Mouse (Mus musculus) ovary, postnatal 14 days (tissue): ENCODE results near the gene Relch.
"Not testable (repeated sequence)": the region's sequence is repeated elsewhere in the genome, so short reads cannot be mapped to it uniquely, and the experiment has no call there.

ENCODE experiments used
- DNase-seq: peaks from one replicate; pipeline ENCODE4 v3.0.0; 2022; ENCODE audit warnings: low spot score

The Relch gene

DNA sequence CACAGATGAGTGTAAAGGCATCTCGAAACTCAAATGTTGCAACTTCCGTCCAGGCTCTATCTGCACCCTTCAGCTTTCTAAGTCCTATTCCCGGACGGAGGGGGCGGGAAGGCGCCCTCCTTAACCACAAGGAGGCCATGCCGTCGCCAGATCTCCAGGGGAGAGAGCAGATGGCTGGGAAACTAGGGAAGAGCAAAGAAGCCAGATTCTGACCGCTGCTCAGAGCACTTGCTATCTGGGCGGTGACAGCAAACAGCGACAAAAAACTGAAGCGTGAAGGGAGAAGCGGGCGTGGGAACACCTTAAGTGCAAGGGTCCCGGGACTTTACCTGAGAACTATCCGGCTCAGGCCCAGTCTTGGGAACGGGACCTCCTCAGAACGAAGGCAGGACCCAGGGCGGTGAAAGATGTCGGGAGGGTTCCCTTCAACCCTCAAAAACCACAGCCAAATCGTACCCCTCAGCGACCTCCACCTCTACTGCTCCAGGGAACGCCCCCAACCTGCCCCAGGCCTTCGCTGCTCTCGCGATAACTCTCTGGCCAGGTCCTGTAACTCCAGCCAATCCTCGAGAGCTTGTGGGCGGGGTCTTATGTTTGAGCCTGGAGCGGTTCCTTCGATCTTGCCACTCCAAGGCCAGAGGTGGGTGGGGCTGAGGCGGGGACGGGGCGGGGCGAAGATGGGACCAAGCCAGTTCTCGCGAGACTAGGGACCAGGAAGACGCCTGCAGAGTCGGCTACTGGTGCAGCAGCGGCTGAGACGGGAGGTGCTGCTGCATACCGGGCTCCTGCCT, at the start of gene Relch, which contains the start of gene Pign:
Relch (plus strand) TSS at position 691 of the 791 bp plus-strand sequence.
Pign (minus strand) TSS at position 507 of the 791 bp plus-strand sequence.
- DNase-seq, result peak; percentile 94

DNA sequence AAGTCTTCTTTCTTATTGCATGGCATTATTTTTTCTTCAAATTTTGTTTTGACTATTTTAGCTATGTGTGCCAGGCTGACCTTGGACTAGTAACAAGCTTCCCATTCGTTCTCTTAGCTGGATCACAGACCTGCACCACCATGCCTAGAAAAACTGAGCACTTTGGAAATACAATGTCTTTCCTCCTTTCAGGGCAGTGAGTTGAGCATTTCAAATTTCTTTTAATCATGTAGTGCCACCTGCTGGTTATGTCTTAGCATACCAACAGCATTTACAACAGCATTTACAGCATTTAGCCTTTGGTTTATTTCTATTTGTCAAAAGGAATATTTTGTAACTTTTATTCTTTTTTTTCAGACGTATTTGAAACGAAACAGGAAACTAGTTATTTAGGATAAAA, 33.2 kb upstream of the Relch start:
- DNase-seq, result no peak

DNA sequence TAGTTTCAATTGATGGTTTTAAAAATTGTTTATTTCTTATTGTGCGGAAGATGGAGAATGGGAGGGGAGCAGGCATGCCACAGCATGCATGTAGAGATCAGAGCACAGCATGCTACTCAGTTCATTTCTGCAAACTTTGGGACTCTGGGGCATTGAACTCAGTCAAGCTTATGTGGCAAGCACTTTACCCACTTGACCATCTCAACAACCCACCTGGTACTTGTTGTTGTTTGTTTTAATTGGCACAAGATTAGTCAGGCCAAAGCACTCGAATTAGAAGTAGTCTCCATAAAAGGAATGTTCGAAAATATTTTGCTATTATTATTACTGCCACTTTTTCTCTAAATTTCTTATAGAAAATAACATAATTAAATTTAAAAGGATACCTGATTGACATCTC, 19.6 kb upstream of the Relch start:
- no peak for DNase-seq

DNA sequence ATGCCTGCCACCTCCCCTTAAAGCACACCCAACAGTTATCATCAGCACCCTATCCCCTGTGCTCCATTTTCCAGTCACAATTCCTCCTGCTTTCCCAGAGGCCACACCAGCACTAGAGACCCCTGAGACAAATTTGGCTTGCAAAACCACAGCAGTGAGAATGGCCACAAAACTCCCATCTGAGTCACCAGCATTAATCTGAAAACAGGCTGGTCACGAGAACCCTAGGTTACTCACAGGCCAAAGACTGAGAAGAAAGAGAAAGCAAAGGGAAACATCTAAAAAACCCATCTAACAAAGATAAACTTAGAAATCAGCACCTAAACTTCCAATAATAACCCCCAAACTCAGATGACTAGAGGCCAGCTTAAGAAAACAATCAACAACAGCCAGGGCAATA, 13.0 kb upstream of the Relch start:
- DNase-seq, result no peak

DNA sequence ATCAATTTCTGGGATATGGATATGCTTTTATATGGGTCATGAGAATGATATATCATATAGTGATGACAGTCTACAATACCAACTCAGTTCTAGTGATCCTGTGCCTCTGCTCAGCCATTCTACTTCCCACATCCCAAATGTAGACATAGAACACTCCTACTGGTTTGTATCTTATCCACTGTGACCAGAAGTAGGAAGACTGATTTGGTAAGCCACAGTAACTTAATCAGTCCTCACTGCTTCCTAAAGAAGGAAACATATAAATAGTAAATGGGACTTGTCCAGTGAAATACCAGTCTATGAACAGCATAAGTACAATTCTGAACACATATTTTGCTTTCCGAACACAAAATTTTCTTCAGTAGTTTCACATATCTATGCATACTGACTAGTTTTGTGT, 9.7 kb upstream of the Relch start:
- DNase-seq, result no peak

DNA sequence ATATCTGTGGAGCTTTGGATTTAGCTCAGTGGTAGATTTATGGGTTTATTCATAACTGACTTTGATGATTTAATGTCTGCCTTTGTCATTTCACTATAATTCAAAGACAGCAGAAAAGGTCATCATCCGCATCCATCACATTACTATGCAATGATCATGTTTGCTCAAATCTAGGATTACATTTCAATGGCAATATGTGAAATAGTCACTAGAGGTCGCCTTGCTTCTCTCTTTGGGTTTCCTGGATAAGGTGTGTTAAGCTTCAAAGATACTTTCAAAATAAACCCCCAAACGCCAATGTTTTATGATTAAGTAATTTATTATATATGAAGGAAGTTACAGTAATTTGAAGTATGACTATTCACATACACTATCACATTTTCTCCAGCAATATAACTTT, 3.6 kb upstream of the Relch start:
- DNase-seq, result peak; percentile 34

DNA sequence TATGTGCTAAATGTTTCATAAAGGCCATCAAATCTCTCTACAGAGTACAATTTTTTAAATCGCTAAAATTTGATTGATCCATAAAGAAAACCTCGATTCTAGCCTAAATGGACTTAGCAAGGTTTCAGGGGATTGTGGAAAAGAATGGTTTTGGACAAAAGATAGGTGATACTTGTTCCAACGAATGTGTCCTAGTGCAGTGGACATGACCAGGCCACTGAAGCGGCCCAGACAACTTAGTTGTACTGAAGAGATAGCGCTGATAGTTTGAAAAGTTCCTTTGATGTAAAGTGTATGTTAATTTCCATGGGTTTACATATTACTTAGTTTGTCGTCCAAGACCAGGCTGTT, 866 bp upstream of the Relch start:
- DNase-seq, result no peak

DNA sequence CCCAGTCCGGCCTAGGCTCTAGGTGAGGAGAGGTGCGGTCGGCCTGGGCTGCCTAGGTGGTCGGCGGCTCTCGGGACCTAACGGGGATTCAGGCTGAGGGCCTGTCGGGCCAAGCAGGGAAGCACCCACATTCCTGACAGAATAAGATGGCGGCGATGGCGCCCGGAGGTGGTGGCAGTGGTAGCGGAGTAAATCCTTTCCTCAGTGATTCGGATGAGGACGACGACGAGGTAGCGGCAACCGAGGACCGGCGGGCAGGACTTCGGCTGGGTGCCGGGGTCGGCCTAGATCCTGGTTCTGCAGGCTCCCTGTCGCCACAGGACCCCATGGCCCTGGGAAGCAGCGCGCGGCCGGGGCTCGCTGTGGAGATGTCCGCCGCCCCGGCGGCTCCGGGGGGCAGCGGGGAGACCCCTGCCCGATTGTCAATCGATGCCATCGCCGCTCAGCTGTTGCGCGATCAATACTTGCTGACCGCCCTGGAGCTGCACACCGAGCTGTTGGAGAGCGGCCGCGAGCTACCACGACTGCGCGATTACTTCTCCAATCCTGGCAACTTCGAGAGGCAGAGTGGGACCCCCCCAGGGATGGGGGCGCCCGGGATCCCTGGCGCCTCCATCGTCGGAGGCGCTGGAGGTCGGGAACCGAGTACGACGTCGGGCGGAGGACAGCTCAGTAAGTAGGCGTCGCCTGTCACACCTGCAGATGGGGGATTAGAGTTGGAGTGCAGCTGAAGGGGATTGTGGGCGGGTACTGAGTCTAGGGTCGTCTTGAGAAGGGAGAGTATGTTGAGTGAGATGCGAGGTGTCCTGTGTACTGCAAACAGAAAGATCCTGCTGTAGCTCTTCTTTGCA, 526 bp downstream of the Relch start:
- peak; percentile 1 for DNase-seq

DNA sequence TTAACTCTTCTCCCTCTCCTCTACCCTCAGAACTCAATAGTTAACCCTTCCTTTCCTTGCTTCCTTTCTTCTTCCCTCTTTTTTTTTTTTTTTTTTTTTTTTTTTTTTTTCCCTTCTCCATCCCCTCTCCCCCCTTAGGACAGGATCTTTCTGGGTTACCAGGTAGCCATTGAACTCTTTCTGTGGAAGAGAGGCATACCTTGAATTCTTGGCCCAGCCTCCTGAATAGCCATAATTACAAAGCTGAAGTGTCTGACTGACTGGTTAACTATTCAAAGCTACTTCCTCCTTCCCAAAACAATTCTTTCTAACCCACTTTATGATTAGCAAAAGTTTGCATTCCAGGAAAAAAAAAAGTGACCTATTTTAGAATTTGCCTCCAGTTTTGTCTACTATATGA, 6.0 kb downstream of the Relch start:
- DNase-seq, result no peak

DNA sequence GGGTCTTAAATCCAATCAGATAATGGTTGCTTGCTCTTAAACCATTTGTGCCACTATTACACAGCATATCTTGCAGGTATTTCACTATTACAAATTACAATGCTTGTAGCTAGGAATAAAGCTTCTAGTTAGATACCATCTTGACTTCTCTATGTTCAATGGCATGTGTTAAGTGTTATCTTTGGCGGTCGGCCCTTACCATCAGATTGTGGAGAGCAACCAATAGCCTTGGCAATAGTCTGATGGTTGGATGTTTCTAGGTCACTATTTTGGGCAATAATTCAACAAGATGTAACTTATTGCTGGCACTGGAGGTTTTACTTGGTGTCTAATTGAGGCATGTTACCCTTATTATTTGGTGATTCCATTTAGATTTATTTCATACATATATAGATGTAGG, 11.1 kb downstream of the Relch start:
- DNase-seq, result no peak

DNA sequence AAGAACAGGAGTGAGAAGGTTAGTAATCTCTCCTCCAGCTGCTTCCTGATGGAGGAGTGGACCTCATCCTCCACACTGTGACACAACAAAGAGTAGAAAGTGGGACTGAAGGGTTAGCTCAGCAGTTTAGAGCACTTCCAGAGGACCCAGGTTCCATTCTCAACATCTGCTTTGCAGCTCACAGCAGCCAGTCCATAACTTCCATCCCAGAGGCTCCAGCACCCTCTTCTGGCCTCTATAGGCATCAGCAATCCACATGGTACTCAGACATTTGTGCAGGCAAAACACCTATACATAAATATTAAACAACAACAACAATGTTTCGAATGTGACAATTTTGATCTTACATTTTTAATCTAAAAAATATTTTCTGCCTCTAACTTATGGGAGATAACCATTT, 16.9 kb downstream of the Relch start:
- no peak for DNase-seq

DNA sequence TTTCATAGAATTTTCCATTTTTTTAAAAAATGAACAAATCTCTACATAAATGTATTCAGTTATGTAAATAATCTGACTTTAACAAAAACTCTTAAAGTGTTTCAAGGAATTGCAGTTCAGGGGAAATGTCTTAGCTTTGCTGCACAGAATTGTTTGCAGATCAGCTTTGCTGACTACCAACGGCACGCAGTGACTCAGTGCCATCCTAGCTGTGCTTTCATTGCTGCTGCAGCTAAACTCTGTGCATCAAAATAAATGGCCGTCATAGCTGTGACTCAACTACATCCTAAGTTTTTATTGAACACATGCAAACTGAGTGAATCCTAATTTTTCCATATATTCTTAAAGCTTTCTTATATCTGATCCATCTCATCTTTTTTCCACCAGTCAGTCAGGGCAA, 21.8 kb downstream of the Relch start:
- no peak for DNase-seq

DNA sequence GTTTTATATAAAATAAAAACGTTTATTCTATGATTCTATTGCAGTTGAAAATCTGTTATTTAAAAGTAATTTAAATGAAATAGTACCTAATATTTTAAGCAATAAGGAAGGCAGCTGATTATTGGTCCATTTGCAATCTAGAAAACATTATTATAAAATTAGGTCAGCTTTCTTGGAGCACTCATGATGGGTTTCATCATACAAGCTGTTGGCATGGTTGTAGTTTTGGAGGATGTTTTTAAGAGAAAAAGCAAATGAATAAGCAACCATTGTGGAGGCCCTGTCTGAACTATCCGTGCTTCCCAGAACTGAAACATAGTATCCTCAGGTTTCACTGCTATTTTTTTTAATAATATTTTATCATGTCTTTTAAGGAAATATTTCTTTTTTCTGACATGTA, 31.9 kb downstream of the Relch start:
- no peak for DNase-seq

DNA sequence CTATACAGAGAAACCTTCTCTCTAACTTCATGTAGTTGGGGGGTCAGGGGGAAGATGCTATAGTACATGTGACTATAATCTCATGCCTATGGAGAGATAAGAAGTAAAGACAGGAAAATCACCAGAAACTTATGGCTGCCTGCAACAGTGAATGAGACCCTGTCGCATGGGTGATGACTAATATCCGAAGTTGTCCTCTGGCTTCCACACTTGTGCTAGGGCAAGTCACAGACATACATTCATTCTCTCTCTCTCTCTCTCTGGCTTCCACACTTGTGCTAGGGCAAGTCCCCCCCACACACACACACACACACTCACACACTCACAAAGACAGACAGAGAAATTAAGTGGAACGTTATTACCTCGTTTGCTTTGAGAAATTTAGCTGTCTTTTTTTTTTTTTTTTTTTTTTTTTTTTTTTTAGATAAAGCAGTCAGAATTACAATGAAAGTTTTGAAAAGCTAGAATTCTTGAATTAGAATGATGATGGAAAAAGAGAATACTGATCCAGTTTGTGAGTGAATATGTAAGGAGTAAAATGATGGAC, 37.4 kb downstream of the Relch start:
- DNase-seq, result no peak

DNA sequence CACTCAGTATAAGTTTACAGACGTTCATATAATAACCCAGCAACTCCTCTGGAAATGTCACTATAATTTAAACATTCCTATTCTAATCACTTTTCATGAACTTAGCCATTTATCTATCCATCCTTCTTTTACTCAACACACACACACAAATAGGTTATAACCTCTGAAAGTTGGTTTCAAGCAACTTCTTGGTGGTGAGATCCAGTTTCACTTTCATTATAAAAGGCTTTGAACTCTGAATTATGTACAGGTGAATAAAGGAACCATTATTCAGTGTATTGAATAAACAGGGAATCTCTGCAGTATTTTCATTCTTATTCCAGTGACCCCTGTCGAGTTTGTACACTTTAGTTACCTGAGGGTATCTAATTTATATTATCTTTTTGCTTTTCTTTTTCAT, 45.8 kb downstream of the Relch start:
- DNase-seq, result no peak

DNA sequence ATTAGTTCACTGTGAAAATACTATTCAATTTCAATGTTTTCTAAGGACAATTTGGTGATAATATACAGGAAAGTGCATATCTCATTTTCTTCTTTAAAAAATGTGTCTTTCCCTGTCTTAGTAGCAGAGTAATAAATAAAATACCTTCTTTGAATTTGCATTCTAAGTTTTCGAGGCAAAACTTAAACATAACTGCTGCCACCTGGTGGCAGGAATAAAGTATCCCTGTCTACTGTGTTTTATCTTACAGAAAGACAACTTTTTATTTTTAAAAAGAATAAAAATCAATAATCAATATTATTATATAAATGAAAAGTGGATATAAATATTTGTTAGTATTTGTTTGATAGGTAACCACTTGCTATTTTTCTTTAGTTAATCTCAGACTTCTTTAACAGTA, 47.6 kb downstream of the Relch start:
- no peak for DNase-seq

DNA sequence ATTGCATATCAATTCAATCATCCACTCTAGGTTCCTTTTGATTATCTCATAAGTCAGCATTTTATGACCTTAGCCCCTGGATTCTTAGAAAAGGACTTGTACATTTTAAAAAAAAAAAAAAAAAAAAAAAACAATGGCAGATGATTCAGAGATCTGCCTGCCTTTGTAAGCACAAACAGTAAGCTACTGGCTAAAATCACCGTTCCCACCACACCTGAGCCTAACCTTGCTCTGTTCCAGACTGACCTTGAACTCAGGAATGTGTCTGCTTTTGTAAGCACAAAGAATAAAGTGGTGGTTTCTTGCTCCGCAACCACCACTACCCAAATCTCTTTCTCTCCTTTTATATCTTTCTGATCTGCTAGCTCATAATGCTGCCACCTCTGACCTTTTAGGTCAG, 49.2 kb downstream of the Relch start:
- no peak for DNase-seq

DNA sequence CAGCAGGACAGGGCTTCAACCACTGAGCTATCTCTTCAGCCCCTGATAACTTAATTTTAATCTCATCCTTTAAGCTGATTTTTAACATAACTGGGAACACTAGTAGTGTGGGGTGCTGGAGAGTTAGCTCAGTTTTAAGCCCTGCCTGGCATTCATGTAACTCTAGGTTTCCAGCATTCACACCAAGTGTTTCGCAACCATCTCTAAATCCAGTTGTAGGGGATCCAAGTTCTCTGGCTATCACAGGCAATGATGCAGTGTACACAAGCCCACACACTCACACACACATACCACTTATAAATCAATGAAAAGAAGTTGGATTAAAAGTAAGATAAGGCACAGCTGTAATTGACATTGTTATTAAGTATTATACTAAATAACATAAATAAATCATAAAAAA, 54.7 kb downstream of the Relch start:
- DNase-seq, result no peak

DNA sequence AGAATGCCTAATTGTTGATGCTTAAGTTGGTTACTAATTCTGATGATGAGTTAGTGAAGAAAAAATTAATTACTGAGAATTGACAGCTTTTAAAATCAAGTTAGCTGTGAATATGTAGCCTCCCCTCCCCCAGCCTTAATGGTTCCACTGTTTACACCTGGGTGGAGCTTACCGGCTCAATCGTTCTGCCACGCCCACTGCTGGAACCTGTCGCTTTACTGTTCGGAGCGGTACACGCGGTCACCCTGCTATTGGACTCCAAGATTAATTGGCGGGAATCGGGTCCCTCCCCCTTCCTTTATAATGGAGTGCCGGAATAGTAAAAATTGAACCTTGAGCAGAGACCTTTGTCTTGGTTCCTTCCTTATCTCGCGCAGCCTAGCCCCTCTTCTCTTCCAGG, 65.6 kb downstream of the Relch start:
- DNase-seq, result not testable (repeated sequence)

DNA sequence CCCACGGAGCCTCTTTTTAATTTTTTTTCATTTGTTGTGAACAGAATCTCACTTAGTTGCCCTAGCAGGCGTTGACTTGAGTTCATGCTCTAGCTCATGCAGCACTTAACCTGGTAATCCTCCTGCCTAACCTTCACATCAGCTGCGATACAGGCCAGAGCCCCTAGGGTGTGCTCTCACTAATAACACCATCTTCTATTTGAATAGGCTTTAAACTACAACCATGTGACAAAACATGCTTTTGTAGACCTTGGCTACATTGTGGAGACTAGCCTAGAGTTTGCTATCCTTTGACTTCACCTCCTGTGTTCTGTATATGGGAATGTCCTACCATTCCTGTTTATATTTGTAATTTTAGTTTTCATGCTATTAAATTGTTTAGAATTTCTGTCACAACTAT, 71.7 kb downstream of the Relch start:
- no peak for DNase-seq

DNA sequence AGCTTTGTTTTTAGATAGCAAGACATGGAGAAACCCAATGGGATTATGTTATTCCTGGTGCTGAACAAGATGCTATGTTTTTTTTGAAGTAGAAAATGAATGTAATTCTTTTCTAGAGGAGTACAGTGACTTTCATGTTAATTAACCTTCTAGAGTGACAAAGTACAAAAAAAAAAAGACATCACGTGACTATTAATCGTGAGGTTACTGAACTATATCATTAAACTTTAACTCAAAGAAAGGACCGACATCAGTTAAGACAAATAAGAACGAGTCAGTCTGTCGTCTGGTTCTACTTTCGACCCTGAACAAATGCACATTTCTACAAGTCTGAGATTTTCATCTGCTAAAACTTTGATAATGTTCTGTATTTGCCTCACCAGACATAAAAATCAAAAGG, 74.7 kb downstream of the Relch start:
- DNase-seq, result no peak

DNA sequence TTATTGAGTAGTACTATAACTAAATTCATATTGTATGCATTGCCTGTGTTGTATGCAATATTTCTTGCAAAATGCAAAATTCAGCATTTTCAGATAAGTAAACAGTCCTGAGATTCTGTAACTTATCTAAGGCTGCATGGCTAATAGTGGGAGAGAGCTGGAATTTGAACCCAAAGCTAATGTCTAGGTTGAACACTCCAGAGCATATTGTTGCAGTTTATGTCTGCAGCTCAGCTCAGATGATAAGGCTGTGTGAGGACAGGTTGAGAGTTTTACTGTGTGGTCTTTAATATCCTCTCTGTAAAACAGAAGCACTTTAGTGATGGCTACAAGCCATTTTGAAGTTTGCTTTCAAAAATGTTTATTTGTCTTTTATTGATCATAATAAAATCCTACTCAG, 75.8 kb downstream of the Relch start:
- no peak for DNase-seq

DNA sequence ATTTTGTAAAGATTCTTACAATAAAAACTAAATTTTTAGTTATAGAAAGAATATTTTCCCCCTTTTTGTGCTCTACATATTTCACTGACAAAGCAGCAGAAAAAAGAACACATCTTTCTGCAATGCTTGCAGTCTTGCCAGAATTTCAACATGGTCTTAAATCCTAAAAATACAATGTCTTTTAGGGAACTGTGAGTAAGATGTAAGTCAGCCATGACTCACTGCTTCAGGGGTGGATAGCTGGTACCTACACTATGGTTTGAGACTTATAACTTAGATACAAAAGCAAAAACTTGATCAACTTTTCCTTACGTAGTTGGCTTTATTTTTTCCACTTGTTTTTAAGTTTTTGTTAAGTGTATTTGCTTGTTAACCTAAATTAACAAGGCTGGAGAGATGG, 78.8 kb downstream of the Relch start:
- DNase-seq, result no peak
